Mouse (Mus musculus) MEL (cell line): ENCODE results near the gene Dnm1l.

Experiments
- CTCF ChIP-seq, 3 experiments: IDR thresholded peaks in 2 of 3; conservative IDR thresholded peaks in 1 of 3; 2 replicates each; pipeline ENCODE4 v1.5.1; 2011 to 2012; ENCODE audit warnings: low read length in 3 of 3, low read depth in 2 of 3, mild to moderate bottlenecking in 2 of 3, improper control_type of control experiment in 1 of 3, inconsistent platforms in 1 of 3, mixed read lengths in 1 of 3, moderate library complexity in 1 of 3; ENCODE audit not compliant: control insufficient read depth in 1 of 3, insufficient read depth in 1 of 3, poor library complexity in 1 of 3, severe bottlenecking in 1 of 3
- E2F4 ChIP-seq: IDR thresholded peaks from 2 replicates; pipeline ENCODE4 v1.6.1; 2011; ENCODE audit warnings: low read depth, low read length, improper control_type of control experiment, borderline replicate concordance
- EP300 ChIP-seq, 2 experiments: IDR thresholded peaks; 2 replicates each; pipeline ENCODE4 v1.6.1; 2011; ENCODE audit warnings: improper control_type of control experiment in 2 of 2, low read length in 2 of 2, low read depth in 1 of 2, mild to moderate bottlenecking in 1 of 2
- GATA1 ChIP-seq: IDR thresholded peaks from 2 replicates; pipeline ENCODE4 v1.6.1; 2011; ENCODE audit warnings: low read depth, low read length, improper control_type of control experiment
- POLR2A ChIP-seq, 2 experiments: IDR thresholded peaks; 2 replicates each; pipeline ENCODE4 v1.6.1; 2011 to 2012; ENCODE audit warnings: low read length in 2 of 2, mild to moderate bottlenecking in 2 of 2, control low read depth in 1 of 2, improper control_type of control experiment in 1 of 2, low read depth in 1 of 2, moderate library complexity in 1 of 2; ENCODE audit not compliant: control insufficient read depth in 1 of 2, insufficient read depth in 1 of 2, poor library complexity in 1 of 2
- SIN3A ChIP-seq: IDR thresholded peaks from 2 replicates; pipeline ENCODE4 v1.6.1; 2012; ENCODE audit warnings: low read length, improper control_type of control experiment, inconsistent platforms
- ZMIZ1 ChIP-seq: IDR thresholded peaks from 2 replicates; pipeline ENCODE4 v1.6.1; 2012; ENCODE audit warnings: low read depth, mild to moderate bottlenecking, inconsistent platforms, low read length, improper control_type of control experiment, moderate library complexity

- no peak for TF ChIP-seq POLR2A (IDR thresholded peaks at IDR 0.05; ENCODE audit: control insufficient read depth in 1 of 2, insufficient read depth in 1 of 2, low read depth in 1 of 2, low read length in 2 of 2, poor library complexity in 1 of 2)
- TF ChIP-seq GATA1 = no peak
- TF ChIP-seq CTCF (IDR thresholded peaks at IDR 0.05 in 2 of 3, conservative IDR thresholded peaks at IDR 0.05 in 1 of 3; ENCODE audit: control insufficient read depth in 1 of 3, insufficient read depth in 1 of 3, low read depth in 2 of 3, low read length in 3 of 3, poor library complexity in 1 of 3, severe bottlenecking in 1 of 3) = peak in 1 of 3 experiments; percentile 40; a peak in 2 of 6 replicates
- TF ChIP-seq SIN3A = no peak
- TF ChIP-seq EP300 (IDR thresholded peaks at IDR 0.05; ENCODE audit: low read depth in 1 of 2, low read length in 2 of 2) = no peak
- TF ChIP-seq E2F4 = no peak
- TF ChIP-seq ZMIZ1 = no peak
Observed at GRCm38 (mm10) chr16:16303888-16304287, 54.9 kb downstream of the Dnm1l start.
